Mouse (Mus musculus) cortical plate, adult 2 months (tissue): ENCODE results near the gene Olfr958.

Source experiments
- CTCF ChIP-seq: fragments of 200-500 bp; IDR thresholded peaks from 2 replicates; pipeline ENCODE4 v1.5.1; 2011; ENCODE audit warnings: mild to moderate bottlenecking, control low read depth, low read length; ENCODE audit not compliant: insufficient read depth; ENCODE audit errors: extremely low read depth
- POLR2A ChIP-seq: fragments of 200-500 bp; IDR thresholded peaks from 2 replicates; pipeline ENCODE4 v1.6.1; 2011; ENCODE audit warnings: mild to moderate bottlenecking, low read length, control low read depth; ENCODE audit not compliant: insufficient read depth; ENCODE audit errors: extremely low read depth

DNA sequence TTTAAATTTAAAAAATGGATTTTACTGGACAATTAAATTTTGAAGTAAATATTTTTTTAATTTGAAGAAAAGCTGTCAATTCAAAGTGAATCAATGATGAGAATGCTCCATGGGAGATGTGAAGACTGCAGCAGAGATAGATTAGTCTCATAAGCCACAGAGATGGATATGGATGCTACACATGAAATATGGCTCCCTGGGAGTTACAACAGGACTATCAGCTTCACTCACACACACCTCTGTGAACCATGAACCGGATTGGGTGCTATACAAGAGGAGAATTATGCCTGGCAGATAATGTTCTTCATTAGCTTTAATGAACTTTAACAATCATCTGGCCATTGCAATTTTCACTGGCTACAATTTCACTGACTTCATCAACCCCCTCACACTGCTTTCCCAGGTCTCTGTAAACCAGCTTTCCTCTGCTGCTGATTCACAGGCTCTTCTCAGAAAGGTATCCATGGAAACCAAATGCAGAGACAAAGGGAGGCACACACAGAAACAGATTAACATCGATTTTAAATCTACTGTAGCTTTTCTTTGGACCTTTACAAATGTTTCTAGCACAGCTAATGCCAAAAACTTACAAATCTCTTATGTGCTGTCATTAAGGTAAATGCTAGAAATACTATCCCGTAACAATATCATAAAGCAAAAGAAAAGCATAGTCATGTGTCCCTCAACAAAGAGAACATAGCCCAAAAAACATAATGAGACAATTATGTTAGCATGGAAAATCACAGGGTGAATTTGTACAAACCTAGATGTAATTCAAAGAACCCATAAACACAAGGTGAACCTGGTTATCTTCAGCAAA is 3.9 kb upstream of the Olfr958 start:
- no peak for TF ChIP-seq POLR2A
- no peak for TF ChIP-seq CTCF
